Mouse (Mus musculus): ENCODE results near the gene Sod1.
"Not testable (repeated sequence)": the region's sequence is repeated elsewhere in the genome, so short reads cannot be mapped to it uniquely, and the experiment has no call there.

Sod1 gene

GRCm38 (mm10) chr16:90251256-90251655 lies 30.7 kb downstream of the Sod1 start:
- not testable (repeated sequence) for DNase-seq (ENCODE audit: extremely low read depth, low read depth)

- no peak for DNase-seq (ENCODE audit: extremely low read depth, low read depth)
Measured at GRCm38 (mm10) chr16:90252521-90252920, 32.0 kb downstream of the Sod1 start.

GRCm38 (mm10) chr16:90258950-90259349 lies 38.4 kb downstream of the Sod1 start:
- DNase-seq (ENCODE audit: extremely low read depth, low read depth): no peak

- DNase-seq (ENCODE audit: extremely low read depth, low read depth): no peak
Measured at GRCm38 (mm10) chr16:90259623-90260022, 39.1 kb downstream of the Sod1 start.

- no peak for DNase-seq (ENCODE audit: extremely low read depth, low read depth)
Measured at GRCm38 (mm10) chr16:90260097-90260496, 39.5 kb downstream of the Sod1 start.

GRCm38 (mm10) chr16:90261791-90262190 lies 41.2 kb downstream of the Sod1 start:
- no peak for DNase-seq (ENCODE audit: extremely low read depth, low read depth)

GRCm38 (mm10) chr16:90264021-90264420 lies 43.5 kb downstream of the Sod1 start:
- DNase-seq (ENCODE audit: extremely low read depth, low read depth): no peak

GRCm38 (mm10) chr16:90265106-90265505 lies 44.6 kb downstream of the Sod1 start:
- DNase-seq (ENCODE audit: extremely low read depth, low read depth): no peak

- no peak for DNase-seq (ENCODE audit: extremely low read depth, low read depth)
Measured at GRCm38 (mm10) chr16:90266581-90266980, 46.0 kb downstream of the Sod1 start.

- DNase-seq (ENCODE audit: extremely low read depth, low read depth): no peak
Measured at GRCm38 (mm10) chr16:90275521-90275920, 55.0 kb downstream of the Sod1 start.

Measured in MEL-GATA-1-ER (cell line).